Mouse (Mus musculus): Measurements from ENCODE around the gene Rasa3. TPM values are rescaled to one million over a fixed set of nuclear protein-coding genes. Genes with fewer than 3 reads are reported as not detected.

Rasa3 gene
- polyA plus RNA-seq, 1 experiment from 2014 or later, result 30.4 TPM

GRCm38 (mm10) chr8:13642659-13643181 is 34.7 kb downstream of the Rasa3 start:
- no peak for ATAC-seq (ENCODE audit: low FRiP score, low read depth)
- Histone ChIP-seq H3K9me3 (no peaks in the 10 kb centered on the region), H3K27me3 (replicated peaks) (no peaks in the 10 kb centered on the region), H3K4me1 (peaks cover 32% of the 10 kb centered on the region), H3K36me3 (no peaks in the 10 kb centered on the region), H3K4me3 (no peak overlapping the region), H3K27ac (no peak overlapping the region), H3K9ac (no peak overlapping the region), H3K4me2 (replicated peaks) (no peak overlapping the region)
- WGBS, result 52% methylated on average over 10 of the region's 10 CpGs

DNA sequence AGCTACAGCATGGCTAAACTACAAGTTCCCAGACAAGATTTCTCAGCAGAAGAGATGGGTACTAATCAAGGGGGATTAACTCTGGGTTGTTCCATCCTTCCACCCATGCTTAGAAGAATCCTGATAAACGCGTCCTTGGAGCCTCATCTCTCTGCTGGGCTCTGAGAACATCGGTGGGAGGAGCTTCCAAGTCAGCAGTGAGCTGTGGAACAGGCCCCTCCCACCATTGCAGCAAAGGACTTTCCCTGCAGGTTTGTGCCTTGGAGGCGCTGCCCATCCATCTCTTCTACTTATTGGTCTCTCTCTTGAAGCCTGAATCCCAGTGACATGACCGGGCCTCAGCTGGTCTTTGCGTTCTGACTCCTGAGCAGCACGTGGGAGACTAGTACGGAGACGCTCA is 36.2 kb downstream of the Rasa3 start:
- no peaks in the 10 kb centered on the region for H3K9me3 ChIP-seq
- 63% methylated on average over 9 of the region's 9 CpGs for WGBS
- no peak for ATAC-seq (ENCODE audit: low FRiP score, low read depth)
- H3K9ac ChIP-seq, result no peak overlapping the region
- H3K27me3 ChIP-seq (replicated peaks), result no peaks in the 10 kb centered on the region
- no peak overlapping the region for H3K27ac ChIP-seq
- H3K4me2 ChIP-seq (replicated peaks), result no peak overlapping the region
- no peaks in the 10 kb centered on the region for H3K36me3 ChIP-seq
- H3K4me1 ChIP-seq, result peaks cover 32% of the 10 kb centered on the region
- no peak overlapping the region for H3K4me3 ChIP-seq

DNA sequence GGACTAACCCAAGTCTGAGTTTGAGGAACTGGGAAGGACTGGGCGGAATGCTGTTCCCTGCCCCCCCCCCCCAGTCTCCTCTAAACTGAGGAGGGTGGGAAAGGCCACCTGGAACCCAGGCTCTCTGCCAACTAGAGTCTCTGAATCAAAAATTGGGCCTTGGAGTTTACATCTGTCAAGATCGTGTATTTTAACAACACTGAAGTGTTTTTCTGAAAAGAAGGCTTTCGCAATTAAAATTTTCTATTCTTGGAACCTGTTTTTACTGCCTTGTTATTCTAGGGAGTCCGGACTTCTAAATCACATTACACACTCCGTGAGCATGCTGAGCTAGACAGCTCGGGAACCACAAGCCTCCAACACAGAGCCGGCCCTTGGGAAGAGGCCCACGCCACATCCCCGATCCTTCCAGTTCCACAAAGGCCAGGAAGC is 36.9 kb downstream of the Rasa3 start:
- Histone ChIP-seq H3K27me3 (replicated peaks) (no peaks in the 10 kb centered on the region), H3K36me3 (no peaks in the 10 kb centered on the region), H3K4me3 (no peak overlapping the region), H3K4me1 (peaks cover 30% of the 10 kb centered on the region), H3K4me2 (replicated peaks) (no peak overlapping the region), H3K9me3 (no peaks in the 10 kb centered on the region), H3K9ac (no peak overlapping the region), H3K27ac (no peak overlapping the region)
- ATAC-seq (ENCODE audit: low FRiP score, low read depth), result no peak
- WGBS, result 67% methylated on average over 9 of the region's 9 CpGs

DNA sequence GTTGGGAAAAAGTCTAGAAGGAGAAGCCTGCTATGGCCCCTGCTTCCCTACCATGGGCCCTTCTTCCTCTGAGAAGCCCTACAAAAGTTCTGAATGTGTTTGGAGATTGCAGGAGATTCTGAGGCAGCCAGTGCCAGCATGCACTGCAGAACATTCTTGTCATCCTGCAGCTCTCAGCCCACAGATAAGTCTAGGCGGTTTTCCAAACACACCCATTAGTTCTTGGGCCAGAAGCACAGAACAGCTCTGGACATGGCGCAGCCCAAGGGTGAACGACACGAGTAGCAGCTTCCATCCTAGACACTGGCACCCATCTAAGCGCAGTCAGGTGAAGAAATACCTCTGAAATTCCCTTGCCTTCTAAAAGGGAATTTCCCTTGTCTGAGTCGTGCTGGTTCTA is 44.3 kb downstream of the Rasa3 start:
- Histone ChIP-seq H3K27ac (no peak overlapping the region), H3K4me2 (replicated peaks) (no peak overlapping the region), H3K27me3 (replicated peaks) (no peaks in the 10 kb centered on the region), H3K4me3 (no peak overlapping the region), H3K4me1 (no peaks in the 10 kb centered on the region), H3K9me3 (0 out of 2 replicates have a peak, but pooled peaks cover 5% of the 10 kb centered on the region), H3K9ac (no peak overlapping the region), H3K36me3 (no peaks in the 10 kb centered on the region)
- ATAC-seq (ENCODE audit: low FRiP score, low read depth), result no peak
- WGBS, result 96% methylated on average over 6 of the region's 6 CpGs

- 87% methylated on average over 6 of the region's 6 CpGs for WGBS
- Histone ChIP-seq H3K36me3 (no peaks in the 10 kb centered on the region), H3K4me3 (no peak overlapping the region), H3K4me2 (replicated peaks) (no peak overlapping the region), H3K27ac (no peak overlapping the region), H3K9ac (no peak overlapping the region), H3K4me1 (no peaks in the 10 kb centered on the region), H3K9me3 (0 out of 2 replicates have a peak, but pooled peaks cover 5% of the 10 kb centered on the region), H3K27me3 (replicated peaks) (no peaks in the 10 kb centered on the region)
- ATAC-seq (ENCODE audit: low FRiP score, low read depth), result no peak
Measured at GRCm38 (mm10) chr8:13632309-13632708, 45.1 kb downstream of the Rasa3 start.

GRCm38 (mm10) chr8:13630754-13631153 is 46.6 kb downstream of the Rasa3 start:
- Histone ChIP-seq H3K9ac (no peak overlapping the region), H3K9me3 (0 out of 2 replicates have a peak, but pooled peaks cover 5% of the 10 kb centered on the region), H3K27me3 (replicated peaks) (no peaks in the 10 kb centered on the region), H3K4me3 (no peak overlapping the region), H3K27ac (no peak overlapping the region), H3K4me1 (no peaks in the 10 kb centered on the region), H3K36me3 (no peaks in the 10 kb centered on the region), H3K4me2 (replicated peaks) (no peak overlapping the region)
- ATAC-seq (ENCODE audit: low FRiP score, low read depth), result no peak
- WGBS, result 87% methylated on average over 4 of the region's 4 CpGs

- Histone ChIP-seq H3K27ac (no peak overlapping the region), H3K27me3 (replicated peaks) (no peaks in the 10 kb centered on the region), H3K4me1 (peaks cover 3% of the 10 kb centered on the region; the same call in 1 of the 2 replicates), H3K9ac (no peak overlapping the region), H3K36me3 (no peaks in the 10 kb centered on the region), H3K9me3 (0 out of 2 replicates have a peak, but pooled peaks cover 5% of the 10 kb centered on the region), H3K4me3 (no peak overlapping the region), H3K4me2 (replicated peaks) (no peak overlapping the region)
- 79% methylated on average over 5 of the region's 5 CpGs for WGBS
- no peak for ATAC-seq (ENCODE audit: low FRiP score, low read depth)
Measured at GRCm38 (mm10) chr8:13630171-13630570, 47.2 kb downstream of the Rasa3 start.

GRCm38 (mm10) chr8:13629351-13630090 is 47.9 kb downstream of the Rasa3 start:
- Histone ChIP-seq H3K4me3 (no peak overlapping the region), H3K4me1 (peaks cover 10% of the 10 kb centered on the region), H3K27me3 (replicated peaks) (no peaks in the 10 kb centered on the region), H3K9me3 (0 out of 2 replicates have a peak, but pooled peaks cover 5% of the 10 kb centered on the region), H3K27ac (no peak overlapping the region), H3K4me2 (replicated peaks) (no peak overlapping the region), H3K9ac (no peak overlapping the region), H3K36me3 (no peaks in the 10 kb centered on the region)
- 89% methylated on average over 10 of the region's 10 CpGs for WGBS
- no peak for ATAC-seq (ENCODE audit: low FRiP score, low read depth)

- Histone ChIP-seq H3K27ac (no peak overlapping the region), H3K9ac (no peak overlapping the region), H3K36me3 (no peaks in the 10 kb centered on the region), H3K4me2 (replicated peaks) (no peak overlapping the region), H3K4me1 (peaks cover 24% of the 10 kb centered on the region), H3K4me3 (no peak overlapping the region), H3K9me3 (no peaks in the 10 kb centered on the region), H3K27me3 (replicated peaks) (no peaks in the 10 kb centered on the region)
- WGBS, result 94% methylated on average over 9 of the region's 9 CpGs
- no peak for ATAC-seq (ENCODE audit: low FRiP score, low read depth)
Measured at GRCm38 (mm10) chr8:13628067-13628466, 49.3 kb downstream of the Rasa3 start.

DNA sequence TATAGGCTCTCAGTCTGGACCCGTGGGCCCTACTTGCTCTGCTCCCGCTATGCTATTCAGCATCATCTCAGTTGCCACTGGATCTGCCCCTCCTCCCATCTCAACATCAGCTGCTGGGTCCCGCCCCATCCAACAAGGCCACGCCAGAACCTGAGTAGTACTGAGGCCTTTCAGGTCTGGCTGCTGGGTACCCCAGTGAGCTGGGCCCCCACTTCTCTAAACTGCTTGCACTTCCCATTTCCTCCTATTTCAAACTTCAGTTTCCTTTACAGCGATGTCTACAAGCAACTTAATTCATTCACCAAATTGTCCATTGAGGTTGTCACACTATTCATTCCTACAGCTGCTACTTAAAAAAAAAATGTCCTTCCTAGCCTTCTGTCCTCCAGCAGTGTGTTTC is 49.8 kb downstream of the Rasa3 start:
- Histone ChIP-seq H3K4me1 (peaks cover 29% of the 10 kb centered on the region), H3K27me3 (replicated peaks) (no peaks in the 10 kb centered on the region), H3K4me3 (no peak overlapping the region), H3K36me3 (no peaks in the 10 kb centered on the region), H3K9ac (no peak overlapping the region), H3K4me2 (replicated peaks) (no peak overlapping the region), H3K9me3 (no peaks in the 10 kb centered on the region), H3K27ac (no peak overlapping the region)
- ATAC-seq (ENCODE audit: low FRiP score, low read depth), result no peak
- WGBS, result 93% methylated on average over 5 of the region's 5 CpGs

GRCm38 (mm10) chr8:13626114-13626513 is 51.3 kb downstream of the Rasa3 start:
- Histone ChIP-seq H3K27me3 (replicated peaks) (no peaks in the 10 kb centered on the region), H3K4me1 (peaks cover 30% of the 10 kb centered on the region), H3K4me2 (replicated peaks) (no peak overlapping the region), H3K4me3 (no peak overlapping the region), H3K9me3 (no peaks in the 10 kb centered on the region), H3K36me3 (no peaks in the 10 kb centered on the region), H3K27ac (no peak overlapping the region), H3K9ac (no peak overlapping the region)
- 88% methylated on average over 10 of the region's 10 CpGs for WGBS
- no peak for ATAC-seq (ENCODE audit: low FRiP score, low read depth)

DNA sequence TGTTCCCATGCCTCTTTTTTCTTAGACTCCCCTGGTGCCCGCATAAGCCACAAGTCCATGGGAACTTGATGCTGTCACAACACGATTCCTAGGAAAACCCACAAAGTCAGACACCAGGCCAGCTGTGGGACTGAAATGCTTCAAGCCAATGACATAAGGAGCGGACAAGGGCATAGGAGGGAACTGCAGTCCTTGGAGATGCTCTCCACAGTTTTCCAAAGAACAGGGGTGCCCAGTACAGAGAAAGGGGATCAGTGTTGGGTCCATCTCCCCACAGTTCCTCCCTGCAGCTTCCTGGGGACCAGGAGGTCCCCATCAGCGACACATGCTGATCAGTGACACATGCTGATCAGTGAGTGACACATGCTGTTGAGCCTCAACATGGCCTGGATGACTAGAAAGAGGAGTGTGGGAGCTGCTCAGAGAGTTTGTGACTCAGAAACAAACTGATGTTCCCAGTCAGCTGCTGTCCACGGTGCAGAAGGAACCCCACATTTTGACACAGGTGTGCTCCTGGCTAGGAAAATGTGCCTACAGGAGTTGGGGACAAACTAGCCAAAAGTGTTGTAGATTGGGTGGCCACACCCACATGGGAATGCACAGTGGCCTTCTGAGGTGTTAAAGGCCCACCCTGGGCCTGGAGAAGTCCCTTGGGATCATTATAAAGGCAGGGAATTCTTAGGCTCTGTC is 52.0 kb downstream of the Rasa3 start:
- H3K4me3 ChIP-seq, result no peak overlapping the region
- H3K36me3 ChIP-seq, result no peaks in the 10 kb centered on the region
- no peak overlapping the region for H3K4me2 ChIP-seq (replicated peaks)
- no peaks in the 10 kb centered on the region for H3K9me3 ChIP-seq
- no peak overlapping the region for H3K9ac ChIP-seq
- peaks cover 30% of the 10 kb centered on the region for H3K4me1 ChIP-seq
- ATAC-seq (ENCODE audit: low FRiP score, low read depth), result no peak
- no peaks in the 10 kb centered on the region for H3K27me3 ChIP-seq (replicated peaks)
- no peak overlapping the region for H3K27ac ChIP-seq
- WGBS, result 82% methylated on average over 5 of the region's 5 CpGs

All from neural tube, embryonic 12.5 days (tissue).